Mouse (Mus musculus): ENCODE data around the gene Mllt10. TPM values are rescaled to one million over a fixed set of nuclear protein-coding genes. Genes with fewer than 3 reads are reported as not detected.
"Not testable (repeated sequence)": the region's sequence is repeated elsewhere in the genome, so short reads cannot be mapped to it uniquely, and the experiment has no call there.

Gene Mllt10
- polyA plus RNA-seq, 1 experiment from 2014 or later, result 26.2 TPM

- no peaks in the 10 kb centered on the region for H3K9me3 ChIP-seq (replicated peaks)
- ATAC-seq (ENCODE audit: insufficient read depth), result peak; percentile 92
- no peaks in the 10 kb centered on the region for H3K27me3 ChIP-seq
- H3K4me3 ChIP-seq (replicated peaks), result peak overlapping the region; percentile 93
- 0% methylated on average over 51 of the region's 58 CpGs for WGBS (ENCODE audit: insufficient replicate concordance)
- peak overlapping the region; percentile 99 for H3K27ac ChIP-seq (replicated peaks)
- peaks cover 27% of the 10 kb centered on the region for H3K4me1 ChIP-seq (replicated peaks)
- H3K4me2 ChIP-seq, result peak overlapping the region; percentile 80
- H3K9ac ChIP-seq, result peak overlapping the region; percentile 99
- H3K36me3 ChIP-seq (replicated peaks), result peaks cover 18% of the 10 kb centered on the region
These were observed 9.4 kb downstream of the Mllt10 start for GRCm38 (mm10) chr2:18064356-18064858.

- peak overlapping the region; percentile 99 for H3K9ac ChIP-seq
- peaks cover 27% of the 10 kb centered on the region for H3K4me1 ChIP-seq (replicated peaks)
- no peaks in the 10 kb centered on the region for H3K9me3 ChIP-seq (replicated peaks)
- ATAC-seq (ENCODE audit: insufficient read depth), result peak; percentile 62
- H3K36me3 ChIP-seq (replicated peaks), result peaks cover 18% of the 10 kb centered on the region
- WGBS (ENCODE audit: insufficient replicate concordance), result under 1% methylated on average over 62 of the region's 85 CpGs
- peak overlapping the region; percentile 93 for H3K4me3 ChIP-seq (replicated peaks)
- peak overlapping the region; percentile 80 for H3K4me2 ChIP-seq
- H3K27me3 ChIP-seq, result no peaks in the 10 kb centered on the region
- H3K27ac ChIP-seq (replicated peaks), result peak overlapping the region; percentile 99
These were observed 10.1 kb downstream of the Mllt10 start for GRCm38 (mm10) chr2:18064941-18065707.

- Histone ChIP-seq H3K27ac (replicated peaks) (peak overlapping the region; percentile 99), H3K36me3 (replicated peaks) (peaks cover 20% of the 10 kb centered on the region), H3K4me3 (replicated peaks) (peak overlapping the region; percentile 93), H3K9ac (peak overlapping the region; percentile 99), H3K27me3 (no peaks in the 10 kb centered on the region), H3K4me1 (replicated peaks) (peaks cover 28% of the 10 kb centered on the region), H3K9me3 (replicated peaks) (no peaks in the 10 kb centered on the region), H3K4me2 (peak overlapping the region; percentile 80)
- no peak for ATAC-seq (ENCODE audit: insufficient read depth)
- 2% methylated on average over 6 of the region's 6 CpGs for WGBS (ENCODE audit: insufficient replicate concordance)
These were observed 10.6 kb downstream of the Mllt10 start for GRCm38 (mm10) chr2:18065708-18066030.

GRCm38 (mm10) chr2:18066436-18066835, 11.4 kb downstream of the Mllt10 start:
- no peaks in the 10 kb centered on the region for H3K27me3 ChIP-seq
- H3K9me3 ChIP-seq (replicated peaks), result no peaks in the 10 kb centered on the region
- ATAC-seq (ENCODE audit: insufficient read depth), result no peak
- H3K27ac ChIP-seq (replicated peaks), result peak overlapping the region; percentile 99; the same call in 1 of the 2 replicates
- 0 out of 2 replicates have a peak overlapping the region, but pooled peaks have one; percentile 6 for H3K9ac ChIP-seq
- peak overlapping the region; percentile 93 for H3K4me3 ChIP-seq (replicated peaks)
- peaks cover 29% of the 10 kb centered on the region for H3K4me1 ChIP-seq (replicated peaks)
- H3K36me3 ChIP-seq (replicated peaks), result peaks cover 21% of the 10 kb centered on the region
- H3K4me2 ChIP-seq, result peak overlapping the region; percentile 80

- H3K9me3 ChIP-seq (replicated peaks), result no peaks in the 10 kb centered on the region
- H3K9ac ChIP-seq, result no peak overlapping the region
- WGBS (ENCODE audit: insufficient replicate concordance), result 90% methylated on average over 4 of the region's 4 CpGs
- no peak overlapping the region for H3K27ac ChIP-seq (replicated peaks)
- no peak overlapping the region for H3K4me3 ChIP-seq (replicated peaks)
- peaks cover 31% of the 10 kb centered on the region for H3K36me3 ChIP-seq (replicated peaks)
- ATAC-seq (ENCODE audit: insufficient read depth), result no peak
- H3K4me1 ChIP-seq (replicated peaks), result peaks cover 29% of the 10 kb centered on the region
- no peak overlapping the region for H3K4me2 ChIP-seq
- H3K27me3 ChIP-seq, result no peaks in the 10 kb centered on the region
These were observed 13.2 kb downstream of the Mllt10 start for GRCm38 (mm10) chr2:18068071-18068796.

GRCm38 (mm10) chr2:18071947-18072346, 16.9 kb downstream of the Mllt10 start:
- WGBS (ENCODE audit: insufficient replicate concordance), result 74% methylated on average over 2 of the region's 2 CpGs
- ATAC-seq (ENCODE audit: insufficient read depth), result no peak

GRCm38 (mm10) chr2:18080182-18080860, 25.3 kb downstream of the Mllt10 start:
- WGBS (ENCODE audit: insufficient replicate concordance), result 82% methylated on average over 2 of the region's 2 CpGs
- no peak overlapping the region for H3K4me3 ChIP-seq (replicated peaks)
- H3K4me1 ChIP-seq (replicated peaks), result peaks cover 3% of the 10 kb centered on the region; the same call in 1 of the 2 replicates
- H3K27ac ChIP-seq (replicated peaks), result no peak overlapping the region
- no peak for ATAC-seq (ENCODE audit: insufficient read depth)
- no peaks in the 10 kb centered on the region for H3K27me3 ChIP-seq
- H3K4me2 ChIP-seq, result no peak overlapping the region
- H3K36me3 ChIP-seq (replicated peaks), result peaks cover 79% of the 10 kb centered on the region
- H3K9me3 ChIP-seq (replicated peaks), result no peaks in the 10 kb centered on the region
- no peak overlapping the region for H3K9ac ChIP-seq

More at GRCm38 (mm10) chr2:18071947-18072346, 16.9 kb downstream of the Mllt10 start:
- H3K4me2 ChIP-seq, result no peak overlapping the region
- H3K9me3 ChIP-seq (replicated peaks), result no peaks in the 10 kb centered on the region
- H3K4me3 ChIP-seq (replicated peaks), result no peak overlapping the region
- no peak overlapping the region for H3K9ac ChIP-seq
- H3K27me3 ChIP-seq, result no peaks in the 10 kb centered on the region
- peaks cover 16% of the 10 kb centered on the region; the same call in 1 of the 2 replicates for H3K4me1 ChIP-seq (replicated peaks)
- H3K27ac ChIP-seq (replicated peaks), result no peak overlapping the region
- peaks cover 55% of the 10 kb centered on the region for H3K36me3 ChIP-seq (replicated peaks)

- H3K27me3 ChIP-seq; H3K4me3 ChIP-seq (replicated peaks); ATAC-seq (ENCODE audit: insufficient read depth); H3K27ac ChIP-seq (replicated peaks); H3K4me1 ChIP-seq (replicated peaks); H3K9ac ChIP-seq; H3K9me3 ChIP-seq (replicated peaks); H3K4me2 ChIP-seq: not testable (repeated sequence)
- WGBS (ENCODE audit: insufficient replicate concordance), result 83% methylated on average over 3 of the region's 3 CpGs
- peaks cover 84% of the 10 kb centered on the region for H3K36me3 ChIP-seq (replicated peaks)
These were observed 32.7 kb downstream of the Mllt10 start for GRCm38 (mm10) chr2:18087695-18088094.

GRCm38 (mm10) chr2:18093858-18094257, 38.8 kb downstream of the Mllt10 start:
- peaks cover 62% of the 10 kb centered on the region for H3K36me3 ChIP-seq (replicated peaks)
- no peak overlapping the region for H3K4me2 ChIP-seq
- no peak overlapping the region for H3K9ac ChIP-seq
- 0 out of 2 replicates have a peak, but pooled peaks cover 2% of the 10 kb centered on the region for H3K4me1 ChIP-seq (replicated peaks)
- no peak overlapping the region for H3K27ac ChIP-seq (replicated peaks)
- 94% methylated on average over 1 of the region's 1 CpGs for WGBS (ENCODE audit: insufficient replicate concordance)
- no peak for ATAC-seq (ENCODE audit: insufficient read depth)
- no peak overlapping the region for H3K4me3 ChIP-seq (replicated peaks)
- H3K9me3 ChIP-seq (replicated peaks), result no peaks in the 10 kb centered on the region
- no peaks in the 10 kb centered on the region for H3K27me3 ChIP-seq

GRCm38 (mm10) chr2:18094319-18094718, 39.3 kb downstream of the Mllt10 start:
- Histone ChIP-seq H3K27me3 (no peaks in the 10 kb centered on the region), H3K36me3 (replicated peaks) (peaks cover 64% of the 10 kb centered on the region), H3K4me2 (no peak overlapping the region), H3K9ac (no peak overlapping the region), H3K4me1 (replicated peaks) (0 out of 2 replicates have a peak, but pooled peaks cover 2% of the 10 kb centered on the region), H3K4me3 (replicated peaks) (no peak overlapping the region), H3K9me3 (replicated peaks) (no peaks in the 10 kb centered on the region), H3K27ac (replicated peaks) (no peak overlapping the region)
- ATAC-seq (ENCODE audit: insufficient read depth), result no peak

- Histone ChIP-seq H3K9ac (no peak overlapping the region), H3K27me3 (no peaks in the 10 kb centered on the region), H3K4me1 (replicated peaks) (0 out of 2 replicates have a peak, but pooled peaks cover 2% of the 10 kb centered on the region), H3K36me3 (replicated peaks) (peaks cover 64% of the 10 kb centered on the region), H3K9me3 (replicated peaks) (no peaks in the 10 kb centered on the region), H3K4me2 (no peak overlapping the region), H3K4me3 (replicated peaks) (no peak overlapping the region), H3K27ac (replicated peaks) (no peak overlapping the region)
- ATAC-seq (ENCODE audit: insufficient read depth), result no peak
- WGBS (ENCODE audit: insufficient replicate concordance), result 60% methylated on average over 2 of the region's 2 CpGs
These were observed 40.8 kb downstream of the Mllt10 start for GRCm38 (mm10) chr2:18095804-18096203.
